Mouse (Mus musculus): ENCODE measurements around the gene Golga1. TPM values are rescaled to one million over a fixed set of nuclear protein-coding genes. Genes with fewer than 3 reads are reported as not detected.

Golga1 gene
- polyA plus RNA-seq, 1 experiment from 2014 or later, result 28.9 TPM

GRCm38 (mm10) chr2:39005574-39006079 is 59.7 kb downstream of the Golga1 start, which contains the start of gene Rpl35:
Gene Rpl35, minus strand, starts transcription at chr2:39005624.
- Histone ChIP-seq H3K4me3 (replicated peaks) (peak within 1 kb of the TSS; percentile 84), H3K36me3 (peaks cover 29% of the 10 kb centered on the region), H3K27ac (replicated peaks) (peak within 1 kb of the TSS; percentile 88), H3K27me3 (replicated peaks) (no peaks in the 10 kb centered on the region), H3K9ac (replicated peaks) (peak within 1 kb of the TSS; percentile 88), H3K4me1 (peaks cover 59% of the 10 kb centered on the region), H3K9me3 (replicated peaks) (no peaks in the 10 kb centered on the region), H3K4me2 (peak within 1 kb of the TSS; percentile 83)
- WGBS, result 12% methylated on average over 15 of the region's 15 CpGs
- ATAC-seq (ENCODE audit: low FRiP score), result no peak

- peak; percentile 86 for ATAC-seq (ENCODE audit: low FRiP score)
- H3K4me2 ChIP-seq, result peak within 1 kb of the TSS; percentile 83
- peaks cover 56% of the 10 kb centered on the region for H3K4me1 ChIP-seq
- peak within 1 kb of the TSS; percentile 88 for H3K27ac ChIP-seq (replicated peaks)
- no peaks in the 10 kb centered on the region for H3K27me3 ChIP-seq (replicated peaks)
- H3K9me3 ChIP-seq (replicated peaks), result no peaks in the 10 kb centered on the region
- H3K9ac ChIP-seq (replicated peaks), result peak within 1 kb of the TSS; percentile 88
- H3K36me3 ChIP-seq, result peaks cover 36% of the 10 kb centered on the region
- H3K4me3 ChIP-seq (replicated peaks), result peak within 1 kb of the TSS; percentile 84
- under 1% methylated on average over 58 of the region's 58 CpGs for WGBS
These were observed 60.4 kb downstream of the Golga1 start, which contains the start of gene Arpc5l for GRCm38 (mm10) chr2:39004880-39005435. Gene Arpc5l, plus strand, starts transcription at chr2:39005348.

- Histone ChIP-seq H3K27ac (replicated peaks) (peak overlapping the region; percentile 88), H3K4me2 (peak overlapping the region; percentile 83), H3K9ac (replicated peaks) (peak overlapping the region; percentile 88), H3K36me3 (peaks cover 40% of the 10 kb centered on the region), H3K4me1 (peaks cover 52% of the 10 kb centered on the region), H3K9me3 (replicated peaks) (no peaks in the 10 kb centered on the region), H3K27me3 (replicated peaks) (no peaks in the 10 kb centered on the region), H3K4me3 (replicated peaks) (peak overlapping the region; percentile 84)
- ATAC-seq (ENCODE audit: low FRiP score), result no peak
- WGBS, result 0% methylated on average over 11 of the region's 11 CpGs
These were observed 61.0 kb downstream of the Golga1 start for GRCm38 (mm10) chr2:39004372-39004771.

- Histone ChIP-seq H3K4me3 (replicated peaks) (peak overlapping the region; percentile 84), H3K27me3 (replicated peaks) (no peaks in the 10 kb centered on the region), H3K27ac (replicated peaks) (no peak overlapping the region), H3K9me3 (replicated peaks) (no peaks in the 10 kb centered on the region), H3K9ac (replicated peaks) (peak overlapping the region; percentile 88), H3K4me1 (peaks cover 43% of the 10 kb centered on the region), H3K4me2 (peak overlapping the region; percentile 83), H3K36me3 (peaks cover 43% of the 10 kb centered on the region)
- WGBS, result 74% methylated on average over 5 of the region's 5 CpGs
- no peak for ATAC-seq (ENCODE audit: low FRiP score)
These were observed 61.8 kb downstream of the Golga1 start for GRCm38 (mm10) chr2:39003512-39003911.

GRCm38 (mm10) chr2:39003106-39003505 is 62.2 kb downstream of the Golga1 start:
- peaks cover 43% of the 10 kb centered on the region for H3K36me3 ChIP-seq
- 50% methylated on average over 8 of the region's 8 CpGs for WGBS
- no peak for ATAC-seq (ENCODE audit: low FRiP score)
- no peak overlapping the region for H3K27ac ChIP-seq (replicated peaks)
- peak overlapping the region; percentile 88; the same call in 1 of the 2 replicates for H3K9ac ChIP-seq (replicated peaks)
- H3K4me3 ChIP-seq (replicated peaks), result peak overlapping the region; percentile 84
- H3K4me2 ChIP-seq, result peak overlapping the region; percentile 83
- no peaks in the 10 kb centered on the region for H3K9me3 ChIP-seq (replicated peaks)
- peaks cover 46% of the 10 kb centered on the region for H3K4me1 ChIP-seq
- H3K27me3 ChIP-seq (replicated peaks), result no peaks in the 10 kb centered on the region

GRCm38 (mm10) chr2:39001866-39002265 is 63.5 kb downstream of the Golga1 start:
- 84% methylated on average over 3 of the region's 3 CpGs for WGBS
- H3K9ac ChIP-seq (replicated peaks), result no peak overlapping the region

GRCm38 (mm10) chr2:39000587-39000919 is 64.8 kb downstream of the Golga1 start:
- Histone ChIP-seq H3K27ac (replicated peaks) (no peak overlapping the region), H3K36me3 (peaks cover 43% of the 10 kb centered on the region), H3K9me3 (replicated peaks) (no peaks in the 10 kb centered on the region), H3K9ac (replicated peaks) (no peak overlapping the region), H3K4me2 (no peak overlapping the region), H3K4me1 (peaks cover 33% of the 10 kb centered on the region), H3K4me3 (replicated peaks) (no peak overlapping the region), H3K27me3 (replicated peaks) (no peaks in the 10 kb centered on the region; the same call in 1 of the 2 replicates)
- no peak for ATAC-seq (ENCODE audit: low FRiP score)
- 92% methylated on average over 4 of the region's 4 CpGs for WGBS

More at GRCm38 (mm10) chr2:39001866-39002265, 63.5 kb downstream of the Golga1 start:
- peaks cover 45% of the 10 kb centered on the region for H3K4me1 ChIP-seq
- H3K27ac ChIP-seq (replicated peaks), result no peak overlapping the region
- no peak for ATAC-seq (ENCODE audit: low FRiP score)
- no peak overlapping the region for H3K4me2 ChIP-seq
- H3K36me3 ChIP-seq, result peaks cover 43% of the 10 kb centered on the region
- H3K27me3 ChIP-seq (replicated peaks), result no peaks in the 10 kb centered on the region; the same call in 1 of the 2 replicates
- no peaks in the 10 kb centered on the region for H3K9me3 ChIP-seq (replicated peaks)
- no peak overlapping the region for H3K4me3 ChIP-seq (replicated peaks)

GRCm38 (mm10) chr2:38999910-39000586 is 65.3 kb downstream of the Golga1 start:
- no peaks in the 10 kb centered on the region; the same call in 1 of the 2 replicates for H3K27me3 ChIP-seq (replicated peaks)
- no peaks in the 10 kb centered on the region for H3K9me3 ChIP-seq (replicated peaks)
- H3K9ac ChIP-seq (replicated peaks), result no peak overlapping the region
- no peak for ATAC-seq (ENCODE audit: low FRiP score)
- peaks cover 33% of the 10 kb centered on the region for H3K4me1 ChIP-seq
- no peak overlapping the region for H3K27ac ChIP-seq (replicated peaks)
- H3K36me3 ChIP-seq, result peaks cover 43% of the 10 kb centered on the region
- no peak overlapping the region for H3K4me3 ChIP-seq (replicated peaks)
- no peak overlapping the region for H3K4me2 ChIP-seq
- 69% methylated on average over 8 of the region's 8 CpGs for WGBS

- 62% methylated on average over 4 of the region's 4 CpGs for WGBS
- no peak overlapping the region for H3K27ac ChIP-seq (replicated peaks)
- peaks cover 43% of the 10 kb centered on the region for H3K36me3 ChIP-seq
- ATAC-seq (ENCODE audit: low FRiP score), result no peak
- H3K4me3 ChIP-seq (replicated peaks), result no peak overlapping the region
- no peaks in the 10 kb centered on the region; the same call in 1 of the 2 replicates for H3K27me3 ChIP-seq (replicated peaks)
- H3K9ac ChIP-seq (replicated peaks), result no peak overlapping the region
- no peak overlapping the region for H3K4me2 ChIP-seq
- peaks cover 33% of the 10 kb centered on the region for H3K4me1 ChIP-seq
- no peaks in the 10 kb centered on the region for H3K9me3 ChIP-seq (replicated peaks)
These were observed 66.0 kb downstream of the Golga1 start for GRCm38 (mm10) chr2:38999381-38999780.

GRCm38 (mm10) chr2:38997386-38998374 is 67.7 kb downstream of the Golga1 start, which contains the start of gene Wdr38:
Gene Wdr38, plus strand, starts transcription at chr2:38997476.
- Histone ChIP-seq H3K36me3 (peaks cover 33% of the 10 kb centered on the region), H3K4me1 (peaks cover 16% of the 10 kb centered on the region), H3K9me3 (replicated peaks) (no peaks in the 10 kb centered on the region), H3K27ac (replicated peaks) (no peak within 1 kb of the TSS; the same call in 1 of the 2 replicates), H3K4me2 (peak within 1 kb of the TSS; percentile 59), H3K4me3 (replicated peaks) (peak within 1 kb of the TSS; percentile 42), H3K27me3 (replicated peaks) (no peaks in the 10 kb centered on the region; the same call in 1 of the 2 replicates), H3K9ac (replicated peaks) (peak within 1 kb of the TSS; percentile 50)
- WGBS, result 15% methylated on average over 33 of the region's 33 CpGs
- ATAC-seq (ENCODE audit: low FRiP score), result peak; percentile 91

- Histone ChIP-seq H3K27ac (replicated peaks) (no peak overlapping the region), H3K27me3 (replicated peaks) (no peaks in the 10 kb centered on the region; the same call in 1 of the 2 replicates), H3K4me2 (no peak overlapping the region), H3K9ac (replicated peaks) (no peak overlapping the region), H3K4me1 (peaks cover 3% of the 10 kb centered on the region; the same call in 1 of the 2 replicates), H3K36me3 (no peaks in the 10 kb centered on the region), H3K4me3 (replicated peaks) (no peak overlapping the region), H3K9me3 (replicated peaks) (no peaks in the 10 kb centered on the region)
- 45% methylated on average over 4 of the region's 4 CpGs for WGBS
- no peak for ATAC-seq (ENCODE audit: low FRiP score)
These were observed 72.9 kb downstream of the Golga1 start for GRCm38 (mm10) chr2:38992452-38992851.
